Mouse (Mus musculus) kidney, postnatal 14 days (tissue): ENCODE measurements around the gene Chrna4.

ENCODE experiments used
- DNase-seq: peaks from one replicate; pipeline ENCODE4 v3.0.0; 2022; ENCODE audit warnings: mixed read lengths

Gene Chrna4

GRCm38 (mm10) chr2:181036561-181036960, 6.8 kb downstream of the Chrna4 start:
- DNase-seq = no peak

- no peak for DNase-seq
Measured at GRCm38 (mm10) chr2:181035186-181035585, 8.2 kb downstream of the Chrna4 start.

GRCm38 (mm10) chr2:181033310-181033709, 10.0 kb downstream of the Chrna4 start:
- DNase-seq = no peak

- no peak for DNase-seq
Measured at GRCm38 (mm10) chr2:181032407-181032806, 10.9 kb downstream of the Chrna4 start.

- DNase-seq = no peak
Measured at GRCm38 (mm10) chr2:181031406-181031934, 11.9 kb downstream of the Chrna4 start.

- no peak for DNase-seq
Measured at GRCm38 (mm10) chr2:181008339-181008738, 35.0 kb downstream of the Chrna4 start.

- DNase-seq = peak; percentile 8
Measured at GRCm38 (mm10) chr2:181007054-181007453, 36.3 kb downstream of the Chrna4 start.

GRCm38 (mm10) chr2:180996905-180997304, 46.4 kb downstream of the Chrna4 start:
- DNase-seq = no peak

- peak; percentile 49 for DNase-seq
Measured at GRCm38 (mm10) chr2:180996436-180996835, 46.9 kb downstream of the Chrna4 start.

GRCm38 (mm10) chr2:180995457-180995856, 47.9 kb downstream of the Chrna4 start:
- no peak for DNase-seq

GRCm38 (mm10) chr2:180994360-180994759, 49.0 kb downstream of the Chrna4 start:
- no peak for DNase-seq

- DNase-seq = no peak
Measured at GRCm38 (mm10) chr2:180990347-180990746, 53.0 kb downstream of the Chrna4 start.

- DNase-seq = no peak
Measured at GRCm38 (mm10) chr2:180988948-180989347, 54.4 kb downstream of the Chrna4 start.

GRCm38 (mm10) chr2:180988347-180988913, 54.9 kb downstream of the Chrna4 start:
- DNase-seq = no peak

- no peak for DNase-seq
Measured at GRCm38 (mm10) chr2:180987432-180988030, 55.8 kb downstream of the Chrna4 start.

GRCm38 (mm10) chr2:180987001-180987400, 56.3 kb downstream of the Chrna4 start:
- no peak for DNase-seq

GRCm38 (mm10) chr2:180986449-180986848, 56.9 kb downstream of the Chrna4 start, which contains the start of gene Col20a1:
TSS of gene Col20a1 (plus strand) at chr2:180986535.
- DNase-seq = no peak

GRCm38 (mm10) chr2:180985635-180986034, 57.7 kb downstream of the Chrna4 start:
- no peak for DNase-seq

- peak; percentile 50 for DNase-seq
Measured at GRCm38 (mm10) chr2:180981133-180981532, 62.2 kb downstream of the Chrna4 start.
